Mouse (Mus musculus) lung, postnatal 0 days (tissue): ENCODE data around the gene Awat1.

ENCODE experiments used
- CTCF ChIP-seq: IDR thresholded peaks from 2 replicates; pipeline ENCODE4 v1.5.1; 2016; ENCODE audit warnings: antibody characterized with exemption, mild to moderate bottlenecking
- EP300 ChIP-seq: IDR thresholded peaks from 2 replicates; pipeline ENCODE4 v1.6.1; 2016; ENCODE audit warnings: antibody characterized with exemption, mild to moderate bottlenecking, control low read depth

DNA sequence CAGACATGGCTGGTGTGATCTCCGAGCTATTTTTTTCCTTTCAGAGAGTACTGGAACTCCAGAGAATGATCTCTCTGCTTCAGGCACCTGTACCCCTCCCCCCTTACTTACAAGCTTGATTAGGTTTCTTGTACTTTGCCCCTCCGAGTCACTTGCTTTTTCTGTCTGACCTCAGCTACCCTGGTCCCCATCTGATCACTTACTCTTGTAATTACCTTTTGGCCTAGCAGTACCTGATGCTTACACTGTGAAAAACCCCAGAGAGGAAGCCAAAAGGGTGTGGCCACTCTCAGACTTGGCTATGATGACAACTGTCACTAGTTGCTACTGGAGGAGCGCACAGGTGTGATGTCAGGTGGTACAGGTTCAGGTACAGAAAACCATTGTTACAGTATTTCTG lies 46.4 kb downstream of the Awat1 start:
- TF ChIP-seq CTCF (no peak), EP300 (no peak)
